Mouse (Mus musculus): ENCODE data around the gene 1700029H14Rik. TPM values are rescaled to one million over a fixed set of nuclear protein-coding genes. Genes with fewer than 3 reads are reported as not detected.

1700029H14Rik gene
- total RNA-seq, 2 experiments from 2014 or later: not detected

GRCm38 (mm10) chr8:13541526-13541925 lies 20.7 kb downstream of the 1700029H14Rik start:
- no peak for DNase-seq

- no peak for DNase-seq
Observed at GRCm38 (mm10) chr8:13540122-13540521, 22.1 kb downstream of the 1700029H14Rik start.

GRCm38 (mm10) chr8:13538821-13539220 lies 23.4 kb downstream of the 1700029H14Rik start:
- DNase-seq: peak; percentile 37

- DNase-seq: no peak
Observed at GRCm38 (mm10) chr8:13537102-13537501, 25.2 kb downstream of the 1700029H14Rik start.

GRCm38 (mm10) chr8:13533123-13533522 lies 29.1 kb downstream of the 1700029H14Rik start:
- DNase-seq: no peak

GRCm38 (mm10) chr8:13531602-13532171 lies 30.6 kb downstream of the 1700029H14Rik start:
- no peak for DNase-seq

- peak; percentile 86 for DNase-seq
Observed at GRCm38 (mm10) chr8:13530941-13531340, 31.3 kb downstream of the 1700029H14Rik start.

GRCm38 (mm10) chr8:13530401-13530800 lies 31.9 kb downstream of the 1700029H14Rik start:
- DNase-seq: no peak

- DNase-seq: peak; percentile 76
Observed at GRCm38 (mm10) chr8:13529891-13530316, 32.4 kb downstream of the 1700029H14Rik start.

- peak; percentile 32 for DNase-seq
Observed at GRCm38 (mm10) chr8:13529011-13529840, 33.0 kb downstream of the 1700029H14Rik start.

- DNase-seq: no peak
Observed at GRCm38 (mm10) chr8:13521392-13521791, 40.9 kb downstream of the 1700029H14Rik start.

GRCm38 (mm10) chr8:13520349-13520748 lies 41.9 kb downstream of the 1700029H14Rik start:
- DNase-seq: no peak

GRCm38 (mm10) chr8:13519503-13519902 lies 42.8 kb downstream of the 1700029H14Rik start:
- no peak for DNase-seq

- DNase-seq: no peak
Observed at GRCm38 (mm10) chr8:13517284-13517781, 44.9 kb downstream of the 1700029H14Rik start.

GRCm38 (mm10) chr8:13516728-13517127 lies 45.5 kb downstream of the 1700029H14Rik start:
- no peak for DNase-seq

GRCm38 (mm10) chr8:13516011-13516442 lies 46.2 kb downstream of the 1700029H14Rik start:
- DNase-seq: peak; percentile 40

- no peak for DNase-seq
Observed at GRCm38 (mm10) chr8:13513556-13514370, 48.5 kb downstream of the 1700029H14Rik start.

GRCm38 (mm10) chr8:13512677-13513076 lies 49.6 kb downstream of the 1700029H14Rik start:
- DNase-seq: no peak

GRCm38 (mm10) chr8:13512016-13512415 lies 50.2 kb downstream of the 1700029H14Rik start:
- DNase-seq: no peak

- DNase-seq: no peak
Observed at GRCm38 (mm10) chr8:13507284-13507937, 54.9 kb downstream of the 1700029H14Rik start.

GRCm38 (mm10) chr8:13506849-13507248 lies 55.4 kb downstream of the 1700029H14Rik start:
- DNase-seq: peak; percentile 77

All from gastrocnemius, postnatal 10 days (tissue).